Comparison of ENCODE assay signal across 8 mouse cellular contexts in the genomic region with DNA sequence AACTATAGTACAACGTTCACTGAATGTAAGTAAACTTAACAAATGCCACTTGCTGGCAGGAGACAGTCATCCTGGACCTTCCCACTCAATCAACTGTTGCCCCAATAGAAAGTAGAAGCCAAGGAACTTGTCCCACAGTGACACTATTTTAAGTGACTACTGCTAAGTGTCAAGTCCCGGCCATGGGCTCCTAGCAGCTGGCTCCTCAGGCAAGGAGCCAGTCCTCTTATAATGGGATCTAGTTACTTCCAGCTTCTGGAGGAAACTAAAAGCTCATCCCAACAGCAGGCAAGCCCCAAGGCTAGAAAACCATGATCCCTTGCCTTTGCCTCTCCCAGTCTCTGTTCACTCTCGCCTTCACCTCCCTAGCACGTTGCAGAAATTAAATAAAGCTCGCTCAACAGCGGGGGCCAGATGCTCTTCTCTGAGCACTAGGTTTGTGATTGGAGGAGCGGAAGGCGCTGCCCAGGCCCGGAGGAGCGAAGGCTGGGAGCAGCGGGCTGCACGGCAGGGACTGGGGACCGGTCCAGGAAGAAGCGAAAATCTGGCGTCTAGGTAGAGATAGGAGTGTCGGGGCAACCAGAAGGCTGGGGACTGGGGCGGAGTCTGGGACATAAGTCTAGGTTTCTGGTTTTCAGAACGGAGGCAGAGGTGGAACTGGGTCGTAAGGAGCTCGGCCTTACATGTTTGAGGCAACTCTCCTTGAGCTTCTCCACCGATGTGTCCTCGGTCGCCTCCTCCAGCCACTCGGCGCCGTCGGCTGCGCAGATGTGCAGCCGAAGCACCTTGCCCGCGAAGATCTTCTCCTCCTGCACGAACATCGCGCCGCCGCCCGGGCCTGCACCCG. TPM values are rescaled to one million over a fixed set of nuclear protein-coding genes. Genes with fewer than 3 reads are reported as not detected.
DNase-seq lines count a peak whose midpoint lies in the region; ATAC-seq and TF ChIP-seq lines count a peak whose summit lies in the region.

No protein-coding gene starts in this region.

- H3K36me3 ChIP-seq in intestine, embryonic 15.5 days, result no peaks in the 10 kb centered on the region
- 0 out of 2 replicates have a peak, but pooled peaks cover 5% of the 10 kb centered on the region for H3K36me3 ChIP-seq in limb, embryonic 13.5 days
- 0 out of 2 replicates have a peak, but pooled peaks cover 3% of the 10 kb centered on the region for H3K36me3 ChIP-seq in midbrain, embryonic 12.5 days
- peaks cover under 1% of the 10 kb centered on the region for H3K36me3 ChIP-seq in stomach, embryonic 15.5 days

- peak; percentile 62 for ATAC-seq in intestine, embryonic 15.5 days
- peak; percentile 12; the same call in 1 of the 2 replicates for ATAC-seq in limb, embryonic 13.5 days (ENCODE audit: low FRiP score, low read depth)
- ATAC-seq in midbrain, embryonic 12.5 days (ENCODE audit: low FRiP score, low read depth), result peak; percentile 28
- peak; percentile 38 for ATAC-seq in stomach, embryonic 15.5 days (ENCODE audit: insufficient read depth, low FRiP score, low read depth)

- no peaks in the 10 kb centered on the region for H3K27me3 ChIP-seq in intestine, embryonic 15.5 days (replicated peaks)
- no peaks in the 10 kb centered on the region for H3K27me3 ChIP-seq in limb, embryonic 13.5 days
- H3K27me3 ChIP-seq in midbrain, embryonic 12.5 days, result no peaks in the 10 kb centered on the region
- no peaks in the 10 kb centered on the region for H3K27me3 ChIP-seq in stomach, embryonic 15.5 days (replicated peaks)

- intact Hi-C loops in gastrocnemius, adult 2 months (cut with DNase I), result loop anchor here (10.0 kb wide), 1 partner anchor 374 kb away; no protein-coding TSS in a partner anchor

- WGBS in intestine, embryonic 15.5 days, result 1% methylated on average over 38 of the region's 38 CpGs
- WGBS in limb, embryonic 13.5 days, result 3% methylated on average over 38 of the region's 38 CpGs
- 4% methylated on average over 38 of the region's 38 CpGs for WGBS in midbrain, embryonic 12.5 days
- 1% methylated on average over 35 of the region's 38 CpGs for WGBS in stomach, embryonic 15.5 days

- no peaks in the 10 kb centered on the region for H3K9me3 ChIP-seq in intestine, embryonic 15.5 days
- H3K9me3 ChIP-seq in limb, embryonic 13.5 days, result no peaks in the 10 kb centered on the region
- H3K9me3 ChIP-seq in midbrain, embryonic 12.5 days, result no peaks in the 10 kb centered on the region
- no peaks in the 10 kb centered on the region for H3K9me3 ChIP-seq in stomach, embryonic 15.5 days

- no peak for TF ChIP-seq CTCF in gastrocnemius, adult 2 months (IDR thresholded peaks at IDR 0.05)

- peak overlapping the region; percentile 74 for H3K4me3 ChIP-seq in gastrocnemius, adult 2 months
- H3K4me3 ChIP-seq in intestine, embryonic 15.5 days (replicated peaks), result peak overlapping the region; percentile 79
- H3K4me3 ChIP-seq in limb, embryonic 13.5 days, result peak overlapping the region; percentile 85
- H3K4me3 ChIP-seq in midbrain, embryonic 12.5 days, result peak overlapping the region; percentile 90
- H3K4me3 ChIP-seq in stomach, embryonic 15.5 days (replicated peaks), result peak overlapping the region; percentile 75

- peak overlapping the region; percentile 99 for H3K27ac ChIP-seq in gastrocnemius, adult 2 months
- peak overlapping the region; percentile 93 for H3K27ac ChIP-seq in intestine, embryonic 15.5 days
- H3K27ac ChIP-seq in limb, embryonic 13.5 days, result peak overlapping the region; percentile 76
- peak overlapping the region; percentile 84 for H3K27ac ChIP-seq in midbrain, embryonic 12.5 days (replicated peaks)
- peak overlapping the region; percentile 91 for H3K27ac ChIP-seq in stomach, embryonic 15.5 days

- peak overlapping the region; percentile 79 for H3K9ac ChIP-seq in intestine, embryonic 15.5 days
- H3K9ac ChIP-seq in limb, embryonic 13.5 days, result peak overlapping the region; percentile 91
- H3K9ac ChIP-seq in midbrain, embryonic 12.5 days (replicated peaks), result peak overlapping the region; percentile 81
- H3K9ac ChIP-seq in stomach, embryonic 15.5 days, result peak overlapping the region; percentile 85

- H3K4me1 ChIP-seq in intestine, embryonic 15.5 days (replicated peaks), result peaks cover 8% of the 10 kb centered on the region; the same call in 1 of the 2 replicates
- H3K4me1 ChIP-seq in limb, embryonic 13.5 days, result peaks cover 25% of the 10 kb centered on the region
- peaks cover 15% of the 10 kb centered on the region for H3K4me1 ChIP-seq in midbrain, embryonic 12.5 days
- peaks cover 13% of the 10 kb centered on the region for H3K4me1 ChIP-seq in stomach, embryonic 15.5 days

- H3K4me2 ChIP-seq in intestine, embryonic 15.5 days (replicated peaks), result peak overlapping the region; percentile 80
- H3K4me2 ChIP-seq in limb, embryonic 13.5 days (replicated peaks), result peak overlapping the region; percentile 95
- peak overlapping the region; percentile 96 for H3K4me2 ChIP-seq in midbrain, embryonic 12.5 days (replicated peaks)
- H3K4me2 ChIP-seq in stomach, embryonic 15.5 days, result peak overlapping the region; percentile 86

- peak; percentile 14 to 70 for DNase-seq in urinary bladder, adult 18-20 months (ENCODE audit: low spot score in 2 of 2)
- no peak for DNase-seq in urinary bladder, postnatal 10 days (ENCODE audit: low spot score)
- DNase-seq in cerebellum, postnatal 4 days (ENCODE audit: low spot score in 2 of 2), result peak; percentile 35 to 69
- DNase-seq in gastrocnemius, adult 2 months, result peak; percentile 82

RNA-seq across cellular contexts. Expression of gene Ubac1, which starts 0.6 kb away (rescaled TPM):
- total RNA-seq in gastrocnemius, adult 2 months (2021), result 100 to 1,000 TPM; 223 to 239 TPM
- 82.2 and 84.1 TPM in 2 replicates for polyA plus RNA-seq in intestine, embryonic 15.5 days (2015; fragmentation: Nextera tagmentation; extraction: Ambion mirVana)
- 95.7 and 104 TPM in 2 replicates for polyA plus RNA-seq in limb, embryonic 13.5 days (2015; fragmentation: Nextera tagmentation; extraction: Ambion mirVana)
- polyA plus RNA-seq in midbrain, embryonic 12.5 days (2016; fragmentation: Nextera tagmentation; extraction: Ambion mirVana), result 91.9 and 93.3 TPM in 2 replicates
- polyA plus RNA-seq in stomach, embryonic 15.5 days (2015; fragmentation: Nextera tagmentation; extraction: Ambion mirVana), result 87.6 and 105 TPM in 2 replicates

RNA-seq across cellular contexts. Expression of gene Camsap1, which starts 37.9 kb away (rescaled TPM):
- 10 to 100 TPM; 43.7 to 55.7 TPM for total RNA-seq in gastrocnemius, adult 2 months (2021)
- polyA plus RNA-seq in intestine, embryonic 15.5 days (2015; fragmentation: Nextera tagmentation; extraction: Ambion mirVana), result 11.3 and 15.6 TPM in 2 replicates
- 18.0 and 19.5 TPM in 2 replicates for polyA plus RNA-seq in limb, embryonic 13.5 days (2015; fragmentation: Nextera tagmentation; extraction: Ambion mirVana)
- polyA plus RNA-seq in midbrain, embryonic 12.5 days (2016; fragmentation: Nextera tagmentation; extraction: Ambion mirVana), result 66.4 and 91.9 TPM in 2 replicates
- 18.6 and 19.0 TPM in 2 replicates for polyA plus RNA-seq in stomach, embryonic 15.5 days (2015; fragmentation: Nextera tagmentation; extraction: Ambion mirVana)

Comparison
In these comparisons a context has a peak if more than half of its experiments do, and no peak if none do; other contexts are left out.
1. ATAC-seq: peak in every context shown above with its lines; median percentile 62 in intestine, embryonic 15.5 days; 38 in stomach, embryonic 15.5 days; 28 in midbrain, embryonic 12.5 days; 12 in limb, embryonic 13.5 days.